Mouse (Mus musculus) heart, postnatal 25 days (tissue): ENCODE measurements around the gene Src. TPM values are rescaled to one million over a fixed set of nuclear protein-coding genes. Genes with fewer than 3 reads are reported as not detected.
"Not testable (repeated sequence)": the region's sequence is repeated elsewhere in the genome, so short reads cannot be mapped to it uniquely, and the experiment has no call there.

Experiments
- DNase-seq: peaks from one replicate; pipeline ENCODE4 v3.0.0; 2022; ENCODE audit warnings: low spot score
- intact Hi-C: fragments of 180-260 bp; cut with DNase I; formaldehyde crosslinking; loops from one replicate; pipeline ENCODE4 v1.15.1; 2025
- total RNA-seq, 2 experiments: library from RNA; stranded (reverse); gene quantifications; 2 replicates each; pipeline ENCODE4 v1.2.3; 2021

Src gene
- total RNA-seq, result 1 to 10 TPM; 2.9 to 5.1 TPM

- intact Hi-C loops, result no loop called here
- no peak for DNase-seq
Measured at GRCm38 (mm10) chr2:157418206-157418605, at the start of gene Src. Gene Src (plus strand): TSS chr2:157418444.

GRCm38 (mm10) chr2:157371696-157372095, 46.5 kb upstream of the Src start:
- DNase-seq, result no peak
- intact Hi-C loops, result no loop called here

GRCm38 (mm10) chr2:157373681-157374080, 44.6 kb upstream of the Src start:
- peak; percentile 10 for DNase-seq

GRCm38 (mm10) chr2:157375051-157375450, 43.2 kb upstream of the Src start:
- intact Hi-C loops, result no loop called here
- no peak for DNase-seq

More at GRCm38 (mm10) chr2:157373681-157374080, 44.6 kb upstream of the Src start:
- intact Hi-C loops, result no loop called here

GRCm38 (mm10) chr2:157375794-157376757, 42.2 kb upstream of the Src start:
- intact Hi-C loops, result no loop called here
- no peak for DNase-seq

GRCm38 (mm10) chr2:157376995-157377394, 41.2 kb upstream of the Src start:
- intact Hi-C loops, result no loop called here
- DNase-seq, result no peak

- intact Hi-C loops, result no loop called here
- no peak for DNase-seq
Measured at GRCm38 (mm10) chr2:157384836-157385235, 33.4 kb upstream of the Src start.

- DNase-seq, intact Hi-C loops: not testable (repeated sequence)
Measured at GRCm38 (mm10) chr2:157388901-157389590, 29.2 kb upstream of the Src start.

- intact Hi-C loops, result no loop called here
- DNase-seq, result no peak
Measured at GRCm38 (mm10) chr2:157389591-157389921, 28.7 kb upstream of the Src start.

GRCm38 (mm10) chr2:157392331-157392730, 25.9 kb upstream of the Src start:
- intact Hi-C loops, result no loop called here

GRCm38 (mm10) chr2:157393549-157393948, 24.7 kb upstream of the Src start:
- intact Hi-C loops, result no loop called here
- no peak for DNase-seq

More at GRCm38 (mm10) chr2:157392331-157392730, 25.9 kb upstream of the Src start:
- DNase-seq, result no peak

GRCm38 (mm10) chr2:157394868-157395267, 23.4 kb upstream of the Src start:
- DNase-seq, result no peak
- intact Hi-C loops, result no loop called here

GRCm38 (mm10) chr2:157395371-157395770, 22.9 kb upstream of the Src start:
- DNase-seq, result no peak
- intact Hi-C loops, result no loop called here

- no peak for DNase-seq
- intact Hi-C loops, result no loop called here
Measured at GRCm38 (mm10) chr2:157395960-157396359, 22.3 kb upstream of the Src start.

- intact Hi-C loops, result no loop called here
Measured at GRCm38 (mm10) chr2:157397376-157397775, 20.9 kb upstream of the Src start.

GRCm38 (mm10) chr2:157398539-157398938, 19.7 kb upstream of the Src start:
- intact Hi-C loops, result no loop called here
- no peak for DNase-seq

More at GRCm38 (mm10) chr2:157397376-157397775, 20.9 kb upstream of the Src start:
- no peak for DNase-seq

GRCm38 (mm10) chr2:157399797-157400196, 18.4 kb upstream of the Src start:
- no peak for DNase-seq
- intact Hi-C loops, result no loop called here

- intact Hi-C loops, result no loop called here
- no peak for DNase-seq
Measured at GRCm38 (mm10) chr2:157400491-157400890, 17.8 kb upstream of the Src start.

GRCm38 (mm10) chr2:157401261-157401660, 17.0 kb upstream of the Src start:
- intact Hi-C loops, result no loop called here

GRCm38 (mm10) chr2:157407596-157407995, 10.6 kb upstream of the Src start:
- peak; percentile 76 for DNase-seq
- intact Hi-C loops, result no loop called here

More at GRCm38 (mm10) chr2:157401261-157401660, 17.0 kb upstream of the Src start:
- no peak for DNase-seq
